Mouse (Mus musculus): Measurements from ENCODE around the gene Zdhhc14.

DNA sequence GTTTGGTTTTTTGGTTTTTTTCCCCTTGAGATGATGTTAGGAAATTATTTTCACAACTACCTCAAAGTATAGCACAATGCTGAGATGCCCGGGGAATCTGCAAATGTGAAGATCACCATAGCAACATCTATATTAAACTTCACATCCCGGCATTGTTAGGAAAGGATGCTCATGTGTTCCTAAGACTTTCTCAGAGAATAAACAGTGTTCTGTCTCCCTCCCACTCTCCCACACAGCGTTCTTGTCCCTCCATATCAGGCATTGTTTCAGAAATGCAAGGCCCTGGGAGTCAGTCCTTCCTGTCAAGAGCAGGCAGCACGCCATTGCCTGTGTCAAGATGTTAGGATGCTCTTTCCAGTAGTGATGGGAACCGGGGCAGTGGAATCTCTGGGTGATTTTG lies 51.7 kb downstream of the Zdhhc14 start:
- no peak for TF ChIP-seq CEBPB (IDR thresholded peaks at IDR 0.05; ENCODE audit: insufficient read depth, poor library complexity, severe bottlenecking)
- no peak for TF ChIP-seq MYOD1 (IDR thresholded peaks at IDR 0.05; ENCODE audit: control insufficient read depth in 1 of 3, insufficient read length in 2 of 3, low read depth in 2 of 3)
- no peak for TF ChIP-seq POLR2A (IDR thresholded peaks at IDR 0.05; ENCODE audit: insufficient read length, low read depth)
- TF ChIP-seq MYOG (IDR thresholded peaks at IDR 0.05; ENCODE audit: control insufficient read depth in 1 of 3, insufficient read depth in 1 of 3, insufficient read length in 2 of 3, low read depth in 2 of 3): no peak
- no peak for TF ChIP-seq USF1 (IDR thresholded peaks at IDR 0.05; ENCODE audit: low read depth)
- no peak for TF ChIP-seq TCF12 (IDR thresholded peaks at IDR 0.05; ENCODE audit: insufficient read depth, poor library complexity, severe bottlenecking)
- no peak for TF ChIP-seq REST (IDR thresholded peaks at IDR 0.05; ENCODE audit: insufficient read depth, insufficient read length)
- no peak for TF ChIP-seq TCF3 (IDR thresholded peaks at IDR 0.05; ENCODE audit: insufficient read length, low read depth)
